Mouse (Mus musculus): ENCODE data around the gene Tcaf3. TPM values are rescaled to one million over a fixed set of nuclear protein-coding genes. Genes with fewer than 3 reads are reported as not detected.

The Tcaf3 gene
- polyA plus RNA-seq, 1 experiment from 2014 or later: not detected

DNA sequence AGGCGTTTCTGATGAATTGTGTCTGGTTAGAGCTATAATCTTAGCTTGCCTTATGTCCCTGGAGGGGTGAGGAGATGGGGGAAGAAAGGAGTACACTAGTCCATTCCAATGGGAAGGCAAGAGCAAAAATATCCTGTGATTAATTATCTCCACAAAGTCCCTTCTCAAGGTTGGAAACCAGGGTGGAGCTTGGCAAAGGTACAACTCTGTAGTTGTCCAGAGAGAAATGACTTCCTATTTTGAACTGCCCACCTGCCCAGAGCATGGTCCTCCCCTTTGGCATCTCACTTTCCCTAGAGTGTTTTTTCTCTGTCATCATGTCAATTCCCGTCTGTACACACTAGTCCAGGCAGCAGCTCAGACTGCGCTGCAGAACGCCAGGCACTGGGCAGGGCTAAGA is 50.0 kb downstream of the Tcaf3 start, which contains the start of gene Olfr455:
TSS of gene Olfr455 (minus strand) at position 127 of the 400 bp plus-strand sequence.
- Histone ChIP-seq H3K9me3 (ENCODE audit: control insufficient read depth, low read length) (no peaks in the 10 kb centered on the region), H3K9ac (ENCODE audit: low read depth, low read length) (no peak within 1 kb of the TSS), H3K4me2 (ENCODE audit: low read depth, low read length) (no peak within 1 kb of the TSS), H3K36me3 (ENCODE audit: control insufficient read depth, insufficient read depth, low read length) (no peaks in the 10 kb centered on the region), H3K27ac (ENCODE audit: low read length) (no peak within 1 kb of the TSS), H3K27me3 (replicated peaks; ENCODE audit: control insufficient read depth, insufficient read depth, low read length) (no peaks in the 10 kb centered on the region), H3K4me1 (ENCODE audit: control insufficient read depth, insufficient read depth, low read length) (no peaks in the 10 kb centered on the region), H3K4me3 (ENCODE audit: low read length) (no peak within 1 kb of the TSS)
- ATAC-seq: no peak
- 86% methylated on average over 4 of the region's 4 CpGs for WGBS

DNA sequence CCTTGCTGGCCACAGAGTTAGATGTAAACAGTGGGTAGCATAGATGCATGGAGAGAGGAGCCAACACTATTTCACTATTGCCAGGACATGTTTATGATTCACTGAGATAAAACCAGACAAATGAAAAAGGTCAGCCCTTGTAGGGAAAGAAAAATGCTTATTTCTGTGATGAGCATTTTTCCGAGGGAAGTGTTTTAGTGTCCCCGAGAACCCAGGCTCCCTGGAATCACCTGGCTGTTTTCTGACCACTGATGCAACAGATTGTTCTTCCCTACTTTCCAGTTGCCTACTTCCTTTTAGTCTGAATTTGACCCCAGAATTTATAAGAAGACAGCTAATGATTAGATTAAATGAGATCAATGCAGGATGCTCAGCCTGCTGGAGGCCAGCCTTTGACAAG is 51.3 kb downstream of the Tcaf3 start:
- no peak for ATAC-seq
- Histone ChIP-seq H3K27me3 (replicated peaks; ENCODE audit: control insufficient read depth, insufficient read depth, low read length) (no peaks in the 10 kb centered on the region), H3K36me3 (ENCODE audit: control insufficient read depth, insufficient read depth, low read length) (no peaks in the 10 kb centered on the region), H3K9ac (ENCODE audit: low read depth, low read length) (no peak overlapping the region), H3K4me1 (ENCODE audit: control insufficient read depth, insufficient read depth, low read length) (no peaks in the 10 kb centered on the region), H3K4me2 (ENCODE audit: low read depth, low read length) (no peak overlapping the region), H3K4me3 (ENCODE audit: low read length) (no peak overlapping the region), H3K9me3 (ENCODE audit: control insufficient read depth, low read length) (no peaks in the 10 kb centered on the region), H3K27ac (ENCODE audit: low read length) (no peak overlapping the region)
- 70% methylated on average over 2 of the region's 2 CpGs for WGBS

DNA sequence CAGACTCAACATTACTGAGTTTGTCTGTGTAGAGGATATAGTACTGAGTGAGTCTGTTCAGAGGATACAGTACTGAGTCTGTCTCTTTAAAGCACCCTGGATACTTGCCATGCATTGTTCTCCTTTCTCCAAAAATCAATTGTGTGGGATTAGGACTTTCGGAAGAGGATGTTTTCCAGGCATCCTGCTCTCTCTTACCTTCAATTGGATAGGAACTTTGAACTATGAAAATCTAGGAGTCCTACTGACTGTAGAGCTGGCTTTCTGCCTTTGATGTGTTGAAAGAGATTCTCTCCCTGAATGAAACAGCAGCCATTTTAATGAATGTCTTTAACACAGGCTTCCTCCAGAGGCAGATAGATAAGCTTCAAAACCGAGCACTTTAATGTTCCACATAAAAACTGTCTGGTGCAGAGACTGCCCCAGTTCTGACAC is 52.0 kb downstream of the Tcaf3 start:
- H3K36me3 ChIP-seq (ENCODE audit: control insufficient read depth, insufficient read depth, low read length): no peaks in the 10 kb centered on the region
- H3K4me2 ChIP-seq (ENCODE audit: low read depth, low read length): no peak overlapping the region
- no peak overlapping the region for H3K4me3 ChIP-seq (ENCODE audit: low read length)
- H3K9ac ChIP-seq (ENCODE audit: low read depth, low read length): no peak overlapping the region
- H3K9me3 ChIP-seq (ENCODE audit: control insufficient read depth, low read length): no peaks in the 10 kb centered on the region
- no peak overlapping the region for H3K27ac ChIP-seq (ENCODE audit: low read length)
- 32% methylated on average over 2 of the region's 2 CpGs for WGBS
- no peaks in the 10 kb centered on the region for H3K4me1 ChIP-seq (ENCODE audit: control insufficient read depth, insufficient read depth, low read length)
- H3K27me3 ChIP-seq (replicated peaks; ENCODE audit: control insufficient read depth, insufficient read depth, low read length): no peaks in the 10 kb centered on the region
- no peak for ATAC-seq

GRCm38 (mm10) chr6:42544846-42545245 is 52.6 kb downstream of the Tcaf3 start:
- Histone ChIP-seq H3K27ac (ENCODE audit: low read length) (no peak overlapping the region), H3K4me1 (ENCODE audit: control insufficient read depth, insufficient read depth, low read length) (no peaks in the 10 kb centered on the region), H3K27me3 (replicated peaks; ENCODE audit: control insufficient read depth, insufficient read depth, low read length) (no peaks in the 10 kb centered on the region), H3K4me2 (ENCODE audit: low read depth, low read length) (no peak overlapping the region), H3K9ac (ENCODE audit: low read depth, low read length) (no peak overlapping the region), H3K36me3 (ENCODE audit: control insufficient read depth, insufficient read depth, low read length) (no peaks in the 10 kb centered on the region), H3K4me3 (ENCODE audit: low read length) (no peak overlapping the region), H3K9me3 (ENCODE audit: control insufficient read depth, low read length) (no peaks in the 10 kb centered on the region)
- ATAC-seq: no peak
- 37% methylated on average over 1 of the region's 1 CpGs for WGBS

DNA sequence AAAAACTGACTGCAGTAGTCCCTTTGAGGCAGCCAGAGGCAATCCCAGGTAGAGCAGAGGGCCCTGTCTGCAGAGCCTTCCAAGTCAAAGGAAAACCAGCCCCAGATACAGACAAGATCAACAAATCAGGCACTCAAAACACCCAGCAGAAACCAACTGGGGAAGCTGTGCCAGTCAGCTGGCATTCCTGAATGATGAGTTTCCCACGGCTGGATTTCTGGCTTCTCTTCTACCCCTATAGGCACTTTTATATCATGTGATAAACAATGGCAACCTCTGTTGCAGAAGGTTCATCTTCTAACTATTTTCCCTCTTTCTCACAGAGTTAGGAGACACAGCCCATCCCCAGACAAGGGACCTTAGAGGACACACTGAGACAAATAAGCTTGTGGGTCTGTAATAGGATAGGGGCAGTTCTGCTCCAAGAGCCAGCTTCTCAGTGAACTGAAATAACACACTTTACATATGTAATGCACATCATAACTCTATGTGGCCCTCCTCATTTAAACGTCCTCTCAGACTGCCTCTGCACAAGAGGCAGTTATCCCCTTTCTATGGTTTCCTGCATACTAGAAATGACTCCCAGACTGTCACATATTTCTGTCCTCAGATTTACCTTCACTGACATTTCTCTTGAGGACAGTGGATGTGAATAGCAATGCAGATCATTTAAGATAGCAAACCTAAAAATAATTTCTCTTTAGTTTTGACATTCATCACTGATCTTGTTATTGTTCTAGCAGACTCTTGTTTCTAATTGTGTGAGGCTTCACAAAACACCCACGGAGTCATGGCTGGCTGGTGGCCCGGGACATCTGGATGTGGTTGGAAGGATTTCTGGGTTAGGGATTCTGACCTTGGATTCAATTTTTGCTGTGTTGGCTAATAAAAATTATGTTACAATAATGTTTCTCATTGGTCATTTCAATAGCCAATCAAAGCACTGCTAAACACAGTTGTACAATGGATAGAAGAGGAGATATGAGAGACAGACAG is 55.2 kb downstream of the Tcaf3 start:
- H3K4me3 ChIP-seq (ENCODE audit: low read length): no peak overlapping the region
- H3K36me3 ChIP-seq (ENCODE audit: control insufficient read depth, insufficient read depth, low read length): no peaks in the 10 kb centered on the region
- no peak overlapping the region for H3K4me2 ChIP-seq (ENCODE audit: low read depth, low read length)
- no peaks in the 10 kb centered on the region for H3K4me1 ChIP-seq (ENCODE audit: control insufficient read depth, insufficient read depth, low read length)
- WGBS: 60% methylated on average over 4 of the region's 4 CpGs
- no peaks in the 10 kb centered on the region for H3K27me3 ChIP-seq (replicated peaks; ENCODE audit: control insufficient read depth, insufficient read depth, low read length)
- H3K9ac ChIP-seq (ENCODE audit: low read depth, low read length): no peak overlapping the region
- no peak for ATAC-seq
- H3K9me3 ChIP-seq (ENCODE audit: control insufficient read depth, low read length): no peaks in the 10 kb centered on the region
- H3K27ac ChIP-seq (ENCODE audit: low read length): no peak overlapping the region

DNA sequence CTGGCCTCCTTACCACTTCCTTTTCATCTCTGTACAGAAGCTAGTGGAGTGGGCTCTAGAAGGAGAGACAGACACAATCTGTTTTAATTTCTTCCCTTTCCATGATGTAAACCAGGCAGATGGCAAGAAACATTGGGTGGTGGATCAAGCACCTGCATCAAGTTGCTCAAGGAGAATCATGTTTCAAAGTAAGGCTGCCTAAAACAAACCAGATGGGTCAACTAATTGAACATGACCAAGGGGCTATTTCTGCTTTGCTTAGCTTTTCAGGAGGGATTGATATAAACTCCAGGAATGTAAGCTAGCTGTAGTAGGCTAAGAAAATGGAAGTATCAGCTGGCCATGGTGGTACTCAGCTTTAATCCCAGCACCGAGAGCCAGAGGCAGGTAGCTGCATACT is 56.8 kb downstream of the Tcaf3 start:
- WGBS: 85% methylated on average over 1 of the region's 1 CpGs
- Histone ChIP-seq H3K27me3 (replicated peaks; ENCODE audit: control insufficient read depth, insufficient read depth, low read length) (no peaks in the 10 kb centered on the region), H3K36me3 (ENCODE audit: control insufficient read depth, insufficient read depth, low read length) (no peaks in the 10 kb centered on the region), H3K4me3 (ENCODE audit: low read length) (no peak overlapping the region), H3K4me1 (ENCODE audit: control insufficient read depth, insufficient read depth, low read length) (no peaks in the 10 kb centered on the region), H3K27ac (ENCODE audit: low read length) (no peak overlapping the region), H3K9me3 (ENCODE audit: control insufficient read depth, low read length) (no peaks in the 10 kb centered on the region), H3K4me2 (ENCODE audit: low read depth, low read length) (no peak overlapping the region), H3K9ac (ENCODE audit: low read depth, low read length) (no peak overlapping the region)
- ATAC-seq: no peak

GRCm38 (mm10) chr6:42539711-42540110 is 57.8 kb downstream of the Tcaf3 start:
- Histone ChIP-seq H3K9ac (ENCODE audit: low read depth, low read length) (no peak overlapping the region), H3K27ac (ENCODE audit: low read length) (no peak overlapping the region), H3K4me3 (ENCODE audit: low read length) (no peak overlapping the region), H3K4me1 (ENCODE audit: control insufficient read depth, insufficient read depth, low read length) (no peaks in the 10 kb centered on the region), H3K36me3 (ENCODE audit: control insufficient read depth, insufficient read depth, low read length) (no peaks in the 10 kb centered on the region), H3K4me2 (ENCODE audit: low read depth, low read length) (no peak overlapping the region), H3K27me3 (replicated peaks; ENCODE audit: control insufficient read depth, insufficient read depth, low read length) (no peaks in the 10 kb centered on the region), H3K9me3 (ENCODE audit: control insufficient read depth, low read length) (no peaks in the 10 kb centered on the region)
- no peak for ATAC-seq
- WGBS: 97% methylated on average over 1 of the region's 1 CpGs

Other genes starting within 250 kb of the Tcaf3 start
- gene Zyx, start 248.1 kb downstream of the Tcaf3 start, polyA plus RNA-seq (2015; fragmentation: Nextera tagmentation; extraction: Ambion mirVana): 83.5 and 86.5 TPM in 2 replicates
- 10.0 and 11.3 TPM in 2 replicates for gene Epha1, start 224.4 kb downstream of the Tcaf3 start, polyA plus RNA-seq (2015; fragmentation: Nextera tagmentation; extraction: Ambion mirVana)
- not detected in 2 replicates for gene Tas2r143, start 197.5 kb downstream of the Tcaf3 start, polyA plus RNA-seq (2015; fragmentation: Nextera tagmentation; extraction: Ambion mirVana)
- gene Tas2r135, start 192.3 kb downstream of the Tcaf3 start, polyA plus RNA-seq (2015; fragmentation: Nextera tagmentation; extraction: Ambion mirVana): not detected in 2 replicates
- gene Tas2r126, start 163.2 kb downstream of the Tcaf3 start, polyA plus RNA-seq (2015; fragmentation: Nextera tagmentation; extraction: Ambion mirVana): not detected in 2 replicates
- gene Olfr458, start 132.5 kb downstream of the Tcaf3 start, polyA plus RNA-seq (2015; fragmentation: Nextera tagmentation; extraction: Ambion mirVana): not detected in 2 replicates
- 0.04 TPM in 1 of 2 replicates, not detected in the other for gene Olfr457, start 121.4 kb downstream of the Tcaf3 start, polyA plus RNA-seq (2015; fragmentation: Nextera tagmentation; extraction: Ambion mirVana)
- gene Olfr456, start 110.5 kb downstream of the Tcaf3 start, polyA plus RNA-seq (2015; fragmentation: Nextera tagmentation; extraction: Ambion mirVana): not detected in 2 replicates
- gene Olfr455, start 50.1 kb downstream of the Tcaf3 start, polyA plus RNA-seq (2015; fragmentation: Nextera tagmentation; extraction: Ambion mirVana): not detected in 2 replicates
- gene Tcaf2, start 47.6 kb upstream of the Tcaf3 start, polyA plus RNA-seq (2015; fragmentation: Nextera tagmentation; extraction: Ambion mirVana): 5.4 and 5.6 TPM in 2 replicates
- 40.8 and 44.6 TPM in 2 replicates for gene Tcaf1, start 112.4 kb upstream of the Tcaf3 start, polyA plus RNA-seq (2015; fragmentation: Nextera tagmentation; extraction: Ambion mirVana)
- not detected in 2 replicates for gene Olfr453, start 141.7 kb upstream of the Tcaf3 start, polyA plus RNA-seq (2015; fragmentation: Nextera tagmentation; extraction: Ambion mirVana)
- gene Olfr38, start 158.7 kb upstream of the Tcaf3 start, polyA plus RNA-seq (2015; fragmentation: Nextera tagmentation; extraction: Ambion mirVana): not detected in 2 replicates
- not detected in 2 replicates for gene Olfr452, start 187.4 kb upstream of the Tcaf3 start, polyA plus RNA-seq (2015; fragmentation: Nextera tagmentation; extraction: Ambion mirVana)
- not detected in 2 replicates for gene Olfr450, start 214.2 kb upstream of the Tcaf3 start, polyA plus RNA-seq (2015; fragmentation: Nextera tagmentation; extraction: Ambion mirVana)
- gene Olfr449, start 236.7 kb upstream of the Tcaf3 start, polyA plus RNA-seq (2015; fragmentation: Nextera tagmentation; extraction: Ambion mirVana): not detected in 2 replicates